Mouse (Mus musculus) thymus, postnatal 0 days (tissue): ENCODE measurements around the gene Sdad1. TPM values are rescaled to one million over a fixed set of nuclear protein-coding genes. Genes with fewer than 3 reads are reported as not detected.

Experiments
- DNase-seq: peaks from one replicate; pipeline ENCODE4 v3.0.0-alpha.2; 2015; ENCODE audit warnings: low spot score
- polyA plus RNA-seq: library from polyadenylated mRNA; unstranded; fragments of >200 nt; fragmentation: Nextera tagmentation; extraction: Ambion mirVana; gene quantifications from 2 replicates; pipeline ENCODE4 v1.2.1, GENCODE M21; 2015

The Sdad1 gene
- polyA plus RNA-seq, 1 experiment from 2014 or later: 41.4 TPM

- peak; percentile 81 for DNase-seq
These were observed 1.9 kb upstream of the Sdad1 start for GRCm38 (mm10) chr5:92312046-92312715.

GRCm38 (mm10) chr5:92304291-92304690, 6.0 kb downstream of the Sdad1 start:
- DNase-seq: no peak

- DNase-seq: no peak
These were observed 8.0 kb downstream of the Sdad1 start for GRCm38 (mm10) chr5:92302149-92302840.

GRCm38 (mm10) chr5:92294525-92294924, 15.8 kb downstream of the Sdad1 start:
- no peak for DNase-seq

GRCm38 (mm10) chr5:92291652-92292414, 18.4 kb downstream of the Sdad1 start:
- DNase-seq: no peak

- DNase-seq: no peak
These were observed 22.4 kb downstream of the Sdad1 start for GRCm38 (mm10) chr5:92287840-92288239.

- no peak for DNase-seq
These were observed 27.2 kb downstream of the Sdad1 start for GRCm38 (mm10) chr5:92283107-92283506.

- DNase-seq: no peak
These were observed 27.7 kb downstream of the Sdad1 start for GRCm38 (mm10) chr5:92282571-92282970.

- DNase-seq: no peak
These were observed 31.2 kb downstream of the Sdad1 start for GRCm38 (mm10) chr5:92278942-92279537.

GRCm38 (mm10) chr5:92277437-92278394, 32.6 kb downstream of the Sdad1 start, which contains the start of gene Naaa:
Gene Naaa (minus strand): TSS chr5:92278170.
- DNase-seq: peak; percentile 69

- DNase-seq: no peak
These were observed 39.8 kb downstream of the Sdad1 start for GRCm38 (mm10) chr5:92270496-92270895.

- DNase-seq: no peak
These were observed 46.4 kb downstream of the Sdad1 start for GRCm38 (mm10) chr5:92263761-92264359.

GRCm38 (mm10) chr5:92262646-92263045, 47.6 kb downstream of the Sdad1 start:
- no peak for DNase-seq

GRCm38 (mm10) chr5:92256218-92256617, 54.1 kb downstream of the Sdad1 start, which contains the start of gene Ppef2:
Gene Ppef2 (minus strand): TSS chr5:92256278.
- no peak for DNase-seq

- no peak for DNase-seq
These were observed 55.8 kb downstream of the Sdad1 start for GRCm38 (mm10) chr5:92254476-92254875.

- no peak for DNase-seq
These were observed 57.4 kb downstream of the Sdad1 start for GRCm38 (mm10) chr5:92252797-92253343.

- no peak for DNase-seq
These were observed 58.2 kb downstream of the Sdad1 start for GRCm38 (mm10) chr5:92252031-92252430.

- DNase-seq: no peak
These were observed 61.7 kb downstream of the Sdad1 start for GRCm38 (mm10) chr5:92248614-92249013.

GRCm38 (mm10) chr5:92245483-92245882, 64.8 kb downstream of the Sdad1 start:
- peak; percentile 76 for DNase-seq

GRCm38 (mm10) chr5:92244900-92245299, 65.4 kb downstream of the Sdad1 start:
- DNase-seq: no peak
